Mouse (Mus musculus) small intestine, adult 2 months (tissue): Measurements from ENCODE around the gene Atad3a. TPM values are rescaled to one million over a fixed set of nuclear protein-coding genes. Genes with fewer than 3 reads are reported as not detected.

Experiments
- H3K27ac ChIP-seq: fragments of 200-500 bp; 2 replicates; pipeline ENCODE4 v1.5.1; 2012; ENCODE audit warnings: low read depth, low read length, control low read depth, inconsistent platforms; ENCODE audit not compliant: insufficient read depth
- H3K27me3 ChIP-seq: fragments of 200-500 bp; 2 replicates; pipeline ENCODE4 v1.6.1; 2012; ENCODE audit warnings: mild to moderate bottlenecking, moderate library complexity, low read length, inconsistent platforms; ENCODE audit not compliant: control insufficient read depth, insufficient read depth
- H3K36me3 ChIP-seq: fragments of 200-500 bp; 2 replicates; pipeline ENCODE4 v1.6.1; 2012; ENCODE audit warnings: mild to moderate bottlenecking, low read length, control low read depth, inconsistent platforms; ENCODE audit not compliant: control insufficient read depth, insufficient read depth
- H3K4me1 ChIP-seq: fragments of 200-500 bp; 2 replicates; pipeline ENCODE4 v1.6.1; 2012; ENCODE audit warnings: low read length, inconsistent platforms, mixed read lengths; ENCODE audit not compliant: control insufficient read depth, insufficient read depth, insufficient read length
- H3K4me3 ChIP-seq: fragments of 200-500 bp; 2 replicates; pipeline ENCODE4 v1.5.1; 2012; ENCODE audit warnings: low read depth, mild to moderate bottlenecking, control low read depth, inconsistent platforms, low read length, moderate library complexity
- CTCF ChIP-seq: fragments of 200-500 bp; IDR thresholded peaks from 2 replicates; pipeline ENCODE4 v1.5.1; 2012; ENCODE audit warnings: low read depth, mild to moderate bottlenecking, control low read depth, inconsistent platforms, low read length, moderate library complexity, mixed read lengths; ENCODE audit not compliant: insufficient replicate concordance, insufficient read length; ENCODE audit errors: extremely low read depth
- POLR2A ChIP-seq: fragments of 200-500 bp; IDR thresholded peaks from 2 replicates; pipeline ENCODE4 v1.6.1; 2012; ENCODE audit warnings: low read depth, mild to moderate bottlenecking, control low read depth, inconsistent platforms, low read length, moderate library complexity
- WGBS: fragments of 180-500 bp; shearing (Covaris S2); methylation state at CpG from one replicate; pipeline ENCODE4 v1.1.7; 2018; 5-methylcytosine and 5-hydroxymethylcytosine counted together
- polyA plus RNA-seq: library from polyadenylated mRNA; depleted of rRNA; stranded (reverse); fragments of >200 nt; gene quantifications from 2 replicates; pipeline ENCODE4 v1.2.3, GENCODE M21; 2012

The Atad3a gene
- polyA plus RNA-seq, 1 experiment: 65.5 TPM

GRCm38 (mm10) chr4:155721668-155722083, 39.2 kb downstream of the Atad3a start:
- Histone ChIP-seq H3K4me1 (no peaks in the 10 kb centered on the region; the same call in 1 of the 2 replicates), H3K27me3 (no peaks in the 10 kb centered on the region), H3K4me3 (no peak overlapping the region), H3K36me3 (peaks cover 20% of the 10 kb centered on the region), H3K27ac (no peak overlapping the region)
- peak; percentile 33; the same call in 1 of the 2 replicates for TF ChIP-seq CTCF
- TF ChIP-seq POLR2A: no peak
- 50% methylated on average over 4 of the region's 4 CpGs for WGBS

GRCm38 (mm10) chr4:155710521-155711252, 50.2 kb downstream of the Atad3a start:
- H3K27ac ChIP-seq: 0 out of 2 replicates have a peak overlapping the region, but pooled peaks have one; percentile 6
- H3K36me3 ChIP-seq: peaks cover 16% of the 10 kb centered on the region
- H3K4me3 ChIP-seq: no peak overlapping the region
- TF ChIP-seq POLR2A: no peak
- TF ChIP-seq CTCF: no peak
- peaks cover 2% of the 10 kb centered on the region; the same call in 1 of the 2 replicates for H3K4me1 ChIP-seq
- 56% methylated on average over 6 of the region's 6 CpGs for WGBS
- H3K27me3 ChIP-seq: no peaks in the 10 kb centered on the region

- no peak overlapping the region for H3K4me3 ChIP-seq
- no peak overlapping the region for H3K27ac ChIP-seq
- peaks cover 3% of the 10 kb centered on the region; the same call in 1 of the 2 replicates for H3K36me3 ChIP-seq
- no peaks in the 10 kb centered on the region for H3K27me3 ChIP-seq
- no peak for TF ChIP-seq CTCF
- no peak for TF ChIP-seq POLR2A
- peaks cover 2% of the 10 kb centered on the region; the same call in 1 of the 2 replicates for H3K4me1 ChIP-seq
These were observed 51.9 kb downstream of the Atad3a start for GRCm38 (mm10) chr4:155708988-155709387.

GRCm38 (mm10) chr4:155708582-155708981, 52.3 kb downstream of the Atad3a start:
- no peak overlapping the region for H3K4me3 ChIP-seq
- H3K36me3 ChIP-seq: peaks cover 3% of the 10 kb centered on the region; the same call in 1 of the 2 replicates
- no peak overlapping the region for H3K27ac ChIP-seq
- peaks cover 2% of the 10 kb centered on the region for H3K4me1 ChIP-seq
- no peaks in the 10 kb centered on the region for H3K27me3 ChIP-seq
- no peak for TF ChIP-seq CTCF
- TF ChIP-seq POLR2A: no peak
- WGBS: 66% methylated on average over 2 of the region's 2 CpGs

- Histone ChIP-seq H3K27me3 (no peaks in the 10 kb centered on the region), H3K27ac (peak overlapping the region; percentile 87), H3K4me1 (peaks cover 2% of the 10 kb centered on the region), H3K36me3 (peaks cover 3% of the 10 kb centered on the region; the same call in 1 of the 2 replicates), H3K4me3 (peak overlapping the region; percentile 67)
- TF ChIP-seq CTCF (no peak), POLR2A (no peak)
- under 1% methylated on average over 19 of the region's 19 CpGs for WGBS
These were observed 55.3 kb downstream of the Atad3a start for GRCm38 (mm10) chr4:155705592-155705929.

GRCm38 (mm10) chr4:155704721-155705591, 55.9 kb downstream of the Atad3a start, which contains the start of gene Ssu72:
TSS of gene Ssu72 (plus strand) at chr4:155704800.
- H3K4me3 ChIP-seq: peak within 1 kb of the TSS; percentile 67
- WGBS: 1% methylated on average over 83 of the region's 83 CpGs
- TF ChIP-seq CTCF: no peak
- 0 out of 2 replicates have a peak, but pooled peaks have one; percentile 69 for TF ChIP-seq POLR2A
- H3K36me3 ChIP-seq: peaks cover 2% of the 10 kb centered on the region; the same call in 1 of the 2 replicates
- no peaks in the 10 kb centered on the region for H3K27me3 ChIP-seq
- H3K4me1 ChIP-seq: peaks cover 2% of the 10 kb centered on the region
- H3K27ac ChIP-seq: peak within 1 kb of the TSS; percentile 90
